Mouse (Mus musculus): ENCODE results near the gene Ear6. TPM values are rescaled to one million over a fixed set of nuclear protein-coding genes. Genes with fewer than 3 reads are reported as not detected.
"Not testable (repeated sequence)": the region's sequence is repeated elsewhere in the genome, so short reads cannot be mapped to it uniquely, and the experiment has no call there.

The Ear6 gene
- not detected in 2 replicates for polyA plus RNA-seq (2015; fragmentation: Nextera tagmentation; extraction: Ambion mirVana)

DNA sequence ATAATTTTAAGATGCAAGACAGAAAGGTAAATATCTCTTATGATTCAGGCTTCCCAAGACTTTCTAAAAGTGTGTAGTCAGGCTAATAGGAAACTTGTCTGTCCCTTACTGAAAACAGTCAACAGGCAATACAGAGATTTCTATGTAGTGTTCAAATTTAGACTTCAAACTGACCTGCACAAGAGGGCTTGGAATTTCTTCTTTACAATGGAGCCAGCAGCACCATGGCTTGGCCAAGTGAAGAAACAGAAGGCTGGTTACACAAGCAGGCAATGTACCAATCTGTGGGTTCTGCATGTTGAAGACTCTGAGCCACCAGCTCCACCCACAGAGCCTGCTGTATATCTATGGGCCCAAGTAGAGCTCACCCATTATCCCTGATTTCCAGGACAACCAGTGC is at the start of gene Ear6:
Gene Ear6 (plus strand): TSS at position 301 of the 400 bp plus-strand sequence.
- no peak within 1 kb of the TSS for H3K9ac ChIP-seq
- no peak within 1 kb of the TSS for H3K27ac ChIP-seq (replicated peaks)
- H3K4me1 ChIP-seq (replicated peaks) = no peaks in the 10 kb centered on the region
- no peaks in the 10 kb centered on the region for H3K9me3 ChIP-seq
- no peak for ATAC-seq (ENCODE audit: low FRiP score, low read depth)
- no peaks in the 10 kb centered on the region for H3K27me3 ChIP-seq
- no peak within 1 kb of the TSS for H3K4me3 ChIP-seq
- no peak within 1 kb of the TSS for H3K4me2 ChIP-seq
- H3K36me3 ChIP-seq = no peaks in the 10 kb centered on the region

DNA sequence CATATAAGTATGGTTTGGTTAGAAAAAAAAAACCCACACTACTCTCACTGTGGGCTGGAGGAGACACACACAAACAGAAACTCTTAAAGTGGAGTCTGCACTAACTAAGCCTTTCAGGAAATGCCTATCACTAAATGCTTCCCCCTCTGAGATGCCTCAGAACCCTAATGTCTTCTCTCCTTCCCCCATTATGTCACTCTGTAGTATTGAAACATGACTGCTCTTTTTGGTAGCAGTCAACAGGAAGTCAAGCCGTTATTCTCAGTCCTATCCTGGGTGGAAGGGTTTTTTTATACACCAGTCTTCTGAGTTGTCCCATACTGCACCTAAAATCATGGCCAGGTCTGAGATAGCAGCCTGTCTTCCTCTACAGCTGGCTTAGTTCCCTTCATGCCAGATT is 26.9 kb upstream of the Ear6 start:
- no peak overlapping the region for H3K4me2 ChIP-seq
- no peaks in the 10 kb centered on the region for H3K36me3 ChIP-seq
- no peak for ATAC-seq (ENCODE audit: low FRiP score, low read depth)
- WGBS = 81% methylated on average over 1 of the region's 1 CpGs
- H3K4me3 ChIP-seq = no peak overlapping the region
- H3K27ac ChIP-seq (replicated peaks) = no peak overlapping the region
- no peaks in the 10 kb centered on the region for H3K27me3 ChIP-seq
- no peak overlapping the region for H3K9ac ChIP-seq
- no peaks in the 10 kb centered on the region for H3K9me3 ChIP-seq
- H3K4me1 ChIP-seq (replicated peaks) = no peaks in the 10 kb centered on the region

DNA sequence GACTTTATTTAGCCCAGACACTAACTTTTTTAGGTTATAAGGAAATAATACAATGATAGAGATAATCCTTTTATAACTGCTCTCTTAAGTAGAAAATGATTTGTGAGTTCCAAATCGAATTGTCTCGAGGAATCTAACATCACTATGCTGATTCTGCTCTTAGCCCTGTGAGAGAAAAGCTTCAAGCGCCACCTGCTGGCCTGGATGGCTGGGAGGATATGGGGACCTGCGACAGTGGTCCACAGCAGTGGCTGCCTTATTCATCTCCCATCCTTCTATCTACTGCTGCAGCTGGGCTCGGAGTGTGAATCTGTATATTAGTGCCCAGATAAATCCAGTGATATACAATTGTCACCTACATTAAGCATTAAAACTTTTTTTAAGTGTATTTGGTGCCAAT is 25.7 kb upstream of the Ear6 start:
- H3K4me1 ChIP-seq (replicated peaks); H3K4me2 ChIP-seq; H3K9ac ChIP-seq; H3K4me3 ChIP-seq; H3K27me3 ChIP-seq; H3K9me3 ChIP-seq; H3K36me3 ChIP-seq; ATAC-seq (ENCODE audit: low FRiP score, low read depth); H3K27ac ChIP-seq (replicated peaks): not testable (repeated sequence)
- WGBS = 42% methylated on average over 5 of the region's 5 CpGs

DNA sequence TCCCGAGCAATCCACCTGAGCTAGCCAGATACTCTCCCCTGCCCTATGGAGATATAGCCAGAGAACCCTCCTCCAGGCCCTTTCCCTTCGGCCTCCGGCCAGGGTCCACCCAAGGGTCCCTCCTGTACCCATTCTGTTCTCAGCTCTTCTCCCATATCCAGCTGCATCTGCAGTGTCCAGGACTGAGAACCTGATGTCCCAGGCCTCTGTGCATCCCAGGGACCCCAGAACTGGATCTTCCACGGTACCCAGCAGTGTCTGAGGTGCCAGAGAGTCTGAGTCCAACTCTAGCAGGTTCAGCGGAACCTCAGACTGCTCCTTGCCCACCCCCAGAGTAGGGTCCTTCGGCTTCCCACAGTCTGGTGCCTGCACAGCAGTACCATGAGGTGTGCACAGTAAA is 24.3 kb upstream of the Ear6 start:
- no peak overlapping the region for H3K4me2 ChIP-seq
- ATAC-seq (ENCODE audit: low FRiP score, low read depth) = no peak
- no peaks in the 10 kb centered on the region for H3K4me1 ChIP-seq (replicated peaks)
- WGBS = 85% methylated on average over 6 of the region's 6 CpGs
- no peak overlapping the region for H3K9ac ChIP-seq
- no peaks in the 10 kb centered on the region for H3K36me3 ChIP-seq
- no peak overlapping the region for H3K4me3 ChIP-seq
- H3K9me3 ChIP-seq = no peaks in the 10 kb centered on the region
- H3K27ac ChIP-seq (replicated peaks) = no peak overlapping the region
- H3K27me3 ChIP-seq = no peaks in the 10 kb centered on the region

DNA sequence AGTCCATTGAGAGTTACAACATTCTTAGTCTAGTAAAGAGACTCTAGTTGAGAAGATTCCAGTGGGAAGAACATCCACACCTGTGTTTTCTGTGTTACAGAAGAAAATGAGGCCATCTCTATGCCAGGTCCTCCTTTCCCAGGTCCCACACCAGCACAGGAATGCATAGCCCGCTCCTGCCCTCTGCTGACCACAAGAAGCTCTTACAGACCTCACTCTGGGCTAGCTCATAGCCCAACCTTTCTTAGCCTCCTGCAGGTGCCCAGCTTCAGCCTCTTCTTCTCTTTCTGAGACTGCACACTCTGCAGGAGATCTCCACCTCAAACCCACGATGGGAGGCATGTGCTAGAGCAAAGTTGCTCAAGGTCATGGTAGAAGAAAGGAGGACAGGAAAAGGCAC is 15.0 kb upstream of the Ear6 start:
- H3K4me3 ChIP-seq; ATAC-seq (ENCODE audit: low FRiP score, low read depth): not testable (repeated sequence)
- 36% methylated on average over 2 of the region's 2 CpGs for WGBS

DNA sequence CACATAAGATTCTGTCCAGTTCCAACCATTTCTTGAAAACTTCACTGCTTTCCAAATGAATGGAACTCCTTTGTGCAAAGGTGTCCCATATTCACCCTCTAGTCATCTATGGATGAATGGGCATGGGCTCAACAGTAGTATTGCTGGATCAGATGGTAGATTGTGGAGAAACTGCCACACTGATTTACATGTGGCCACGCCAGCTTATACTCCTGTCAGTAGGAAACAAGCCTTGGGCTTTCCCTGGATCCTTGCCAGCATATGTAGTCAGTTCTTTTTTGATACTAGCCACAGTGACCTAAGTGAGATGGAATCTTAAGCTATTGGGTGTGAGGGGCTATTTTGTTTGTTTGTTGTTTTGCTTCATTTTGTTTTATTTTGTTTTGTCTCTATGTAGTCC is 11.2 kb upstream of the Ear6 start:
- no peak overlapping the region for H3K9ac ChIP-seq
- no peak overlapping the region for H3K4me2 ChIP-seq
- WGBS = 78% methylated on average over 1 of the region's 1 CpGs
- no peak overlapping the region for H3K4me3 ChIP-seq
- no peaks in the 10 kb centered on the region for H3K27me3 ChIP-seq
- no peak overlapping the region for H3K27ac ChIP-seq (replicated peaks)
- no peaks in the 10 kb centered on the region for H3K36me3 ChIP-seq
- no peaks in the 10 kb centered on the region for H3K4me1 ChIP-seq (replicated peaks)
- H3K9me3 ChIP-seq = no peaks in the 10 kb centered on the region
- no peak for ATAC-seq (ENCODE audit: low FRiP score, low read depth)

More for the DNA sequence above, 15.0 kb upstream of the Ear6 start:
- H3K36me3 ChIP-seq; H3K9me3 ChIP-seq; H3K27me3 ChIP-seq; H3K9ac ChIP-seq; H3K4me1 ChIP-seq (replicated peaks); H3K4me2 ChIP-seq; H3K27ac ChIP-seq (replicated peaks): not testable (repeated sequence)

DNA sequence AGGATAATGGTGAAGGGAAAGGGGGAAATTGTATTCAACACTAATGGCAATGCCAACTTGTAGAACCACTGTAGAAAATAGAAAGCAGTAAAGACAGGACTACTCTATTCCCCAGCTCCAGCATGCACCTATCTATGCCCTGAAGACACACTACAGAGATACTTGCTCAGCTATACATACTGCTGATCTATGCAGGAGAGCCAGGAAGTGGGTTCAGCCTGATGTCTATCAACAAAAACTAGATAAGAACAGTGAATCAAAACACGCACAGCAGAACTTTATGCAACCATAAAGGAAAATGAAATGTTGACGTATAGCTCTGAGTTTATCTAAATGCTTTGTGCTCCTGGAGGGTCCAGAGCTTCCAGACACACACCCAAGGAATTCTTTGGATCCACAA is 10.7 kb upstream of the Ear6 start:
- no peak overlapping the region for H3K4me3 ChIP-seq
- no peaks in the 10 kb centered on the region for H3K36me3 ChIP-seq
- H3K4me2 ChIP-seq = no peak overlapping the region
- no peaks in the 10 kb centered on the region for H3K9me3 ChIP-seq
- WGBS = 95% methylated on average over 2 of the region's 2 CpGs
- no peak for ATAC-seq (ENCODE audit: low FRiP score, low read depth)
- H3K4me1 ChIP-seq (replicated peaks) = no peaks in the 10 kb centered on the region
- no peaks in the 10 kb centered on the region for H3K27me3 ChIP-seq
- no peak overlapping the region for H3K9ac ChIP-seq
- no peak overlapping the region for H3K27ac ChIP-seq (replicated peaks)

DNA sequence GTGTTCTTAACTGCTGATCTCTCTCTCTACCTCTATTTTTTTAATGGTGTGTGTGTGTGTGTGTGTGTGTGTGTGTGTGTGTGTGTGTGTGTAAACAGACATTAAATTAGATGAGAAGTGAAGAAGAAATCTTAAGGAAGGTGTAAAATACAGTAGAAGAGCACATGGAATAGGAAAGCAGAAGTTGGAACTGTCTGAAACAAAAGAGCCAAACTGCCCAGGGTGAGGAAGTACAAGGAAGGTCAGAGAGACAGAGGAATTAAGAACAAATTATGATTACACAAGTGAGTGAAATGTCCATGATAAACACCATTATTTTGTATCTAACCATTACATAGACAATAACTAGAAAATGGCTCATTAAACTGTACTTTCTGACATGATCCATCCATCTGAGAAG is 9.6 kb upstream of the Ear6 start:
- Histone ChIP-seq H3K4me2 (no peak overlapping the region), H3K36me3 (no peaks in the 10 kb centered on the region), H3K9ac (no peak overlapping the region), H3K27ac (replicated peaks) (no peak overlapping the region), H3K9me3 (no peaks in the 10 kb centered on the region), H3K4me3 (no peak overlapping the region), H3K27me3 (no peaks in the 10 kb centered on the region), H3K4me1 (replicated peaks) (no peaks in the 10 kb centered on the region)
- no peak for ATAC-seq (ENCODE audit: low FRiP score, low read depth)

DNA sequence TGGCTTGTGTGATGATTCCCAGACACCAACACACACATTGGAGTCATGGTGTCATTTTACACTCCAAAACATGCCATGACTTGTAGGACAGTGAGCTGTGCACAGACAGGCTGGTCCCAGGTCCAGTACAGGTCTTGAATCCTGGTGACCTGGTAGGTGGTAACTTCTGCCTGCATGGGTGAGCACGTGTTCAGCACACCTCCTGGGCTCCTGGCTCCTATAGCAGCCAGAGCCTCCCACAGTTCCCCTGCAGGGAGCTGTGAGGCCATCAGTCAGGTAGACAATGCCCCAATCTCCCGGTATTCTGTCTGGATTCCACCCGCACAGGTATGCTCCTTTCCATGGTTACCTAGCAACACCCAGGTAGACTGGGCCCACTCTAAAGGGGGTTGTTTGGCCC is 6.9 kb upstream of the Ear6 start:
- Histone ChIP-seq H3K9ac (no peak overlapping the region), H3K4me1 (replicated peaks) (no peaks in the 10 kb centered on the region)
- no peak for ATAC-seq (ENCODE audit: low FRiP score, low read depth)

DNA sequence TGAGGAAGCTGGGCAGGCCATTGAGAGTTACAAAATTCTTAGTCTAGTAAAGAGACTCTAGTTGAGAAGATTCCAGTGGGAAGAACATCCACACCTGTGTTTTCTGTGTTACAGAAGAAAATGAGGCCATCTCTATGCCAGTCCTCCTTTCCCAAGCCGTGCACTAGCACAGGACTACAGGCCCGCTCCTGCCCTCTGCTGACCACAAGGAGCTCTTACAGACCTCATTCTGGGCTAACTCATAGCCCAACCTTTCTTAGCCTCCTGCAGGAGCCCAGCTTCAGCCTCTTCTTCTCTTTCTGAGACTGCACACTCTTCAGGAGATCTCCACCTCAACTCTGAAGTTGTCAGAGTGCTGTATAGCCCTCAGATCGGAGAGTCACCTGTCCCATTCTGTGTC is 2.5 kb upstream of the Ear6 start:
- not testable (repeated sequence) for H3K27me3 ChIP-seq; H3K4me3 ChIP-seq; H3K36me3 ChIP-seq; H3K9ac ChIP-seq; H3K4me2 ChIP-seq; ATAC-seq (ENCODE audit: low FRiP score, low read depth); H3K9me3 ChIP-seq; H3K4me1 ChIP-seq (replicated peaks); H3K27ac ChIP-seq (replicated peaks)
- WGBS = 52% methylated on average over 3 of the region's 3 CpGs

More for the DNA sequence above, 6.9 kb upstream of the Ear6 start:
- H3K27me3 ChIP-seq = no peaks in the 10 kb centered on the region
- no peak overlapping the region for H3K4me3 ChIP-seq
- H3K4me2 ChIP-seq = no peak overlapping the region
- 69% methylated on average over 3 of the region's 3 CpGs for WGBS
- no peak overlapping the region for H3K27ac ChIP-seq (replicated peaks)
- H3K36me3 ChIP-seq = no peaks in the 10 kb centered on the region
- H3K9me3 ChIP-seq = no peaks in the 10 kb centered on the region

DNA sequence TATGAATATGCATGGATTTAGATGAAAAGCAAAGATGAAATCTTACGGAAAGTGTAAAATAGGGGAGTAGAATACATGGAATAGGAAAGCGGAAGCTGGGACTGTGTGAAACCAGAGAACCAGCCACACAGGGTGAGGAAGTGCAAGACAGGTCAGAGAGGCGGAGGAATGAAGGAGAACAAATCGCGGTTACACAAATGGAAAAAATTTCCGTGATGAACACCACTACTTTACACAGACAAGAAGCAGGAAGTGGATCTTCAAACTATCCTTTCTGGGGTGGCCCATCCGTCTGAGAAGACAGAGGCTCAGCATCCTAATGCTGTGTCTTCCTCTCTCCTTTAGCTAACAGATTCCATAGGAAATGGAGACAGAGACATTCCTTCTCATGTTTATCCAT is 1.8 kb downstream of the Ear6 start:
- not testable (repeated sequence) for H3K27ac ChIP-seq (replicated peaks); H3K9me3 ChIP-seq; H3K4me3 ChIP-seq; H3K4me2 ChIP-seq; H3K27me3 ChIP-seq; H3K4me1 ChIP-seq (replicated peaks); ATAC-seq (ENCODE audit: low FRiP score, low read depth); H3K36me3 ChIP-seq; H3K9ac ChIP-seq
- WGBS = 81% methylated on average over 7 of the region's 7 CpGs

DNA sequence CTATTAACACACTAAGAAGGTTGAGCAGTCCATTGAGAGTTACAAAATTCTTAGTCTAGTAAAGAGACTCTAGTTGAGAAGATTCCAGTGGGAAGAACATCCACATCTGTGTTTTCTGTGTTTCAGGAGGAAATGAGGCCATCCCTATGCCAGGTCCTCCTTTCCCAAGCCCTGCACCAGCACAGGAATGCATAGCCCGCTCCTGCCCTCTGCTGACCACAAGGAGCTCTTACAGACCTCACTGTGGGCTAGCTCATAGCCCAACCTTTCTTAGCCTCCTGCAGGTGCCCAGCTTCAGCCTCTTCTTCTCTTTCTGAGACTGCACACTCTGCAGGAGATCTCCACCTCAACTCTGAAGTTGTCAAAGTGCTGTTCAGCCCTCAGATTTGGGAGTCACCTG is 10.1 kb downstream of the Ear6 start:
- not testable (repeated sequence) for ATAC-seq (ENCODE audit: low FRiP score, low read depth); H3K4me2 ChIP-seq; H3K27ac ChIP-seq (replicated peaks); H3K27me3 ChIP-seq; H3K36me3 ChIP-seq; H3K9me3 ChIP-seq; H3K4me3 ChIP-seq; H3K4me1 ChIP-seq (replicated peaks); H3K9ac ChIP-seq
- 15% methylated on average over 1 of the region's 1 CpGs for WGBS

DNA sequence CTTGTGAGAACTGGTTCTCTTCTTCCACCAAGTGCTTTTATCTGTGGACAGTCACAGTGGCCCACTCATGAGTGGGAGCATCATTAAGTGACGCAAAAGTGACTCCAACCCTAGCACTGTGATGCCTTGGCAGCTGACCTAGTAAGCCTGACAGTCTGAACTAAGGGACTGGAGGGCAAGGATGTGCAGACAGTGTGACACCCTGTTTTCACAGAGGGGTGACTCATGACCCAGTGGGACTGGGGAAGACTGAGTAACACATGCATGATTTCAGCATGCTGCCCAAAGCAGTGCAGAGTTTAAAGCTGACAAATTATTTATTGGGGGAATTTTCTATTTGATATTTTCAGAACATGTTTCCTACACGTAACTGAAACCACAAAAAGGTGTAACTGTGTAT is 17.3 kb downstream of the Ear6 start:
- Histone ChIP-seq H3K9me3 (no peaks in the 10 kb centered on the region), H3K9ac (no peak overlapping the region), H3K4me1 (replicated peaks) (no peaks in the 10 kb centered on the region), H3K4me2 (no peak overlapping the region), H3K27ac (replicated peaks) (no peak overlapping the region), H3K36me3 (no peaks in the 10 kb centered on the region), H3K4me3 (no peak overlapping the region), H3K27me3 (no peaks in the 10 kb centered on the region)
- 85% methylated on average over 2 of the region's 2 CpGs for WGBS
- ATAC-seq (ENCODE audit: low FRiP score, low read depth) = no peak

All from hindbrain, embryonic 15.5 days (tissue).